Mouse (Mus musculus) hindbrain, embryonic 16.5 days (tissue): ENCODE measurements at regions not wholly inside any gene's neighbourhood (a gene's known extent, or its start where the extent isn't known, plus 50 kb on each side); places are given as distances from the start of the nearest gene placed in this dataset.
A peak's percentile ranks its signal among the peaks of the same experiment; 100 is the strongest.

Source experiments
- ATAC-seq: fragments of 200-750 bp; cut with Nextera tagmentation; 2 replicates; pipeline ENCODE4 v1.8.0; 2017; ENCODE audit warnings: moderate TSS enrichment, moderate library complexity
- H3K27ac ChIP-seq: fragments of 300-500 bp; sonication (generic); 2 replicates; pipeline ENCODE4 v1.5.1; 2014; ENCODE audit warnings: low read depth, mild to moderate bottlenecking, control low read depth, low read length, moderate library complexity
- H3K27me3 ChIP-seq: fragments of 300-500 bp; sonication (generic); replicated peaks from 2 replicates; pipeline ENCODE4 v1.6.1; 2014; ENCODE audit warnings: low read length; ENCODE audit not compliant: control insufficient read depth, insufficient read depth
- H3K36me3 ChIP-seq: fragments of 300-500 bp; sonication (generic); 2 replicates; pipeline ENCODE4 v1.6.1; 2014; ENCODE audit warnings: mild to moderate bottlenecking, low read length, moderate library complexity, mixed read lengths; ENCODE audit not compliant: control insufficient read depth, insufficient read depth
- H3K4me1 ChIP-seq: fragments of 300-500 bp; sonication (generic); 2 replicates; pipeline ENCODE4 v1.6.1; 2014; ENCODE audit warnings: low read depth, low read length; ENCODE audit not compliant: control insufficient read depth, insufficient read depth
- H3K4me2 ChIP-seq: fragments of 300-500 bp; sonication (generic); 2 replicates; pipeline ENCODE4 v1.6.1; 2014; ENCODE audit warnings: mild to moderate bottlenecking, low read length, control low read depth, moderate library complexity
- H3K4me3 ChIP-seq: fragments of 300-500 bp; sonication (generic); 2 replicates; pipeline ENCODE4 v1.5.1; 2014; ENCODE audit warnings: mild to moderate bottlenecking, low read length, control low read depth, moderate library complexity
- H3K9ac ChIP-seq: fragments of 300-500 bp; sonication (generic); 2 replicates; pipeline ENCODE4 v1.6.1; 2014; ENCODE audit warnings: low read depth, mild to moderate bottlenecking, control low read depth, low read length, moderate library complexity
- H3K9me3 ChIP-seq: fragments of 300-500 bp; sonication (generic); 2 replicates; pipeline ENCODE4 v1.6.1; 2014; ENCODE audit warnings: mild to moderate bottlenecking, low read length, moderate library complexity; ENCODE audit not compliant: control insufficient read depth
- WGBS: fragments of 180-500 bp; shearing (Covaris S2); extraction: QIAGEN DNeasy Blood & Tissue Kit; methylation state at CpG from one replicate; pipeline ENCODE4 v1.1.7; 2014; 5-methylcytosine and 5-hydroxymethylcytosine counted together

- H3K4me2 ChIP-seq = no peak overlapping the region
- H3K9ac ChIP-seq = no peak overlapping the region
- no peaks in the 10 kb centered on the region for H3K36me3 ChIP-seq
- H3K27me3 ChIP-seq = no peaks in the 10 kb centered on the region
- WGBS = 59% methylated on average over 11 of the region's 11 CpGs
- H3K4me1 ChIP-seq = peaks cover 5% of the 10 kb centered on the region; the same call in 1 of the 2 replicates
- no peak overlapping the region for H3K4me3 ChIP-seq
- no peak for ATAC-seq
- no peaks in the 10 kb centered on the region for H3K9me3 ChIP-seq
- H3K27ac ChIP-seq = no peak overlapping the region
These were observed 187.4 kb upstream of the Igsf21 start for GRCm38 (mm10) chr4:140433744-140434542.

GRCm38 (mm10) chr4:140432101-140432500 is 185.5 kb upstream of the Igsf21 start:
- 80% methylated on average over 7 of the region's 7 CpGs for WGBS
- no peak for ATAC-seq

GRCm38 (mm10) chr4:140427039-140427438 is 180.5 kb upstream of the Igsf21 start:
- Histone ChIP-seq H3K27ac (no peak overlapping the region), H3K27me3 (no peaks in the 10 kb centered on the region), H3K9me3 (no peaks in the 10 kb centered on the region), H3K4me1 (no peaks in the 10 kb centered on the region), H3K36me3 (no peaks in the 10 kb centered on the region), H3K4me2 (no peak overlapping the region), H3K4me3 (no peak overlapping the region), H3K9ac (no peak overlapping the region)
- ATAC-seq = no peak
- WGBS = 77% methylated on average over 3 of the region's 3 CpGs

More at GRCm38 (mm10) chr4:140432101-140432500, 185.5 kb upstream of the Igsf21 start:
- no peak overlapping the region for H3K4me2 ChIP-seq
- H3K27me3 ChIP-seq = no peaks in the 10 kb centered on the region
- no peaks in the 10 kb centered on the region for H3K36me3 ChIP-seq
- no peaks in the 10 kb centered on the region for H3K9me3 ChIP-seq
- H3K4me3 ChIP-seq = no peak overlapping the region
- H3K9ac ChIP-seq = no peak overlapping the region
- peaks cover 5% of the 10 kb centered on the region; the same call in 1 of the 2 replicates for H3K4me1 ChIP-seq
- no peak overlapping the region for H3K27ac ChIP-seq

GRCm38 (mm10) chr4:140423791-140424190 is 177.2 kb upstream of the Igsf21 start:
- Histone ChIP-seq H3K9me3 (no peaks in the 10 kb centered on the region), H3K4me2 (no peak overlapping the region), H3K4me3 (no peak overlapping the region), H3K9ac (no peak overlapping the region), H3K4me1 (no peaks in the 10 kb centered on the region), H3K36me3 (no peaks in the 10 kb centered on the region), H3K27me3 (no peaks in the 10 kb centered on the region), H3K27ac (no peak overlapping the region)
- WGBS = 88% methylated on average over 10 of the region's 10 CpGs
- no peak for ATAC-seq

- no peak for ATAC-seq
- no peaks in the 10 kb centered on the region for H3K9me3 ChIP-seq
- H3K36me3 ChIP-seq = no peaks in the 10 kb centered on the region
- H3K4me1 ChIP-seq = no peaks in the 10 kb centered on the region
- H3K4me2 ChIP-seq = no peak overlapping the region
- no peaks in the 10 kb centered on the region for H3K27me3 ChIP-seq
- no peak overlapping the region for H3K27ac ChIP-seq
- 50% methylated on average over 7 of the region's 7 CpGs for WGBS
- no peak overlapping the region for H3K9ac ChIP-seq
- H3K4me3 ChIP-seq = no peak overlapping the region
These were observed 175.5 kb upstream of the Igsf21 start for GRCm38 (mm10) chr4:140421926-140422585.

GRCm38 (mm10) chr4:140419720-140420412 is 173.3 kb upstream of the Igsf21 start:
- Histone ChIP-seq H3K4me3 (no peak overlapping the region), H3K27ac (no peak overlapping the region), H3K9ac (no peak overlapping the region), H3K9me3 (no peaks in the 10 kb centered on the region), H3K27me3 (no peaks in the 10 kb centered on the region), H3K4me2 (no peak overlapping the region), H3K4me1 (no peaks in the 10 kb centered on the region), H3K36me3 (no peaks in the 10 kb centered on the region)
- ATAC-seq = no peak
- WGBS = 72% methylated on average over 15 of the region's 15 CpGs

GRCm38 (mm10) chr4:140412312-140412930 is 165.8 kb upstream of the Igsf21 start:
- Histone ChIP-seq H3K4me3 (no peak overlapping the region), H3K9me3 (no peaks in the 10 kb centered on the region), H3K27ac (no peak overlapping the region), H3K27me3 (no peaks in the 10 kb centered on the region), H3K36me3 (no peaks in the 10 kb centered on the region), H3K4me1 (peaks cover 4% of the 10 kb centered on the region), H3K9ac (no peak overlapping the region), H3K4me2 (no peak overlapping the region)
- ATAC-seq = peak; percentile 50
- 48% methylated on average over 17 of the region's 17 CpGs for WGBS

- ATAC-seq = no peak
- H3K36me3 ChIP-seq = no peaks in the 10 kb centered on the region
- 87% methylated on average over 5 of the region's 5 CpGs for WGBS
These were observed 161.9 kb upstream of the Igsf21 start for GRCm38 (mm10) chr4:140408446-140408845.

GRCm38 (mm10) chr4:140406913-140407312 is 160.3 kb upstream of the Igsf21 start:
- 85% methylated on average over 4 of the region's 4 CpGs for WGBS
- ATAC-seq = no peak

More at GRCm38 (mm10) chr4:140408446-140408845, 161.9 kb upstream of the Igsf21 start:
- Histone ChIP-seq H3K9me3 (no peaks in the 10 kb centered on the region), H3K9ac (no peak overlapping the region), H3K27me3 (no peaks in the 10 kb centered on the region), H3K27ac (no peak overlapping the region), H3K4me1 (peaks cover 4% of the 10 kb centered on the region), H3K4me2 (no peak overlapping the region), H3K4me3 (no peak overlapping the region)

More at GRCm38 (mm10) chr4:140406913-140407312, 160.3 kb upstream of the Igsf21 start:
- no peaks in the 10 kb centered on the region for H3K36me3 ChIP-seq
- no peak overlapping the region for H3K4me2 ChIP-seq
- no peaks in the 10 kb centered on the region for H3K27me3 ChIP-seq
- no peak overlapping the region for H3K4me3 ChIP-seq
- H3K27ac ChIP-seq = no peak overlapping the region
- H3K4me1 ChIP-seq = no peaks in the 10 kb centered on the region
- no peaks in the 10 kb centered on the region for H3K9me3 ChIP-seq
- no peak overlapping the region; the same call in 1 of the 2 replicates for H3K9ac ChIP-seq
